Mouse (Mus musculus): Measurements from ENCODE around the gene 2210016L21Rik.

The 2210016L21Rik gene

GRCm38 (mm10) chr5:114942766-114943130 lies 790 bp downstream of the 2210016L21Rik start:
- DNase-seq (ENCODE audit: low spot score in 2 of 2) = no peak

GRCm38 (mm10) chr5:114945072-114945471 lies 3.1 kb downstream of the 2210016L21Rik start:
- no peak for DNase-seq (ENCODE audit: low spot score in 2 of 2)

- peak in 1 of 2 experiments; percentile 60 for DNase-seq (ENCODE audit: low spot score in 2 of 2)
These were observed 6.9 kb downstream of the 2210016L21Rik start for GRCm38 (mm10) chr5:114948891-114949290.

- peak in 1 of 2 experiments; percentile 34 for DNase-seq (ENCODE audit: low spot score in 2 of 2)
These were observed 7.4 kb downstream of the 2210016L21Rik start for GRCm38 (mm10) chr5:114949316-114949715.

- no peak for DNase-seq (ENCODE audit: low spot score in 2 of 2)
These were observed 7.9 kb downstream of the 2210016L21Rik start for GRCm38 (mm10) chr5:114949812-114950211.

- no peak for DNase-seq (ENCODE audit: low spot score in 2 of 2)
These were observed 8.7 kb downstream of the 2210016L21Rik start for GRCm38 (mm10) chr5:114950669-114951068.

- no peak for DNase-seq (ENCODE audit: low spot score in 2 of 2)
These were observed 9.4 kb downstream of the 2210016L21Rik start for GRCm38 (mm10) chr5:114951279-114951880.

GRCm38 (mm10) chr5:114953326-114953725 lies 11.4 kb downstream of the 2210016L21Rik start:
- DNase-seq (ENCODE audit: low spot score in 2 of 2) = no peak

GRCm38 (mm10) chr5:114958069-114958468 lies 16.1 kb downstream of the 2210016L21Rik start:
- no peak for DNase-seq (ENCODE audit: low spot score in 2 of 2)

GRCm38 (mm10) chr5:114961590-114962360 lies 19.8 kb downstream of the 2210016L21Rik start:
- no peak for DNase-seq (ENCODE audit: low spot score in 2 of 2)

- DNase-seq (ENCODE audit: low spot score in 2 of 2) = no peak
These were observed 22.5 kb downstream of the 2210016L21Rik start for GRCm38 (mm10) chr5:114964315-114964966.

- no peak for DNase-seq (ENCODE audit: low spot score in 2 of 2)
These were observed 23.3 kb downstream of the 2210016L21Rik start for GRCm38 (mm10) chr5:114964967-114965898.

- DNase-seq (ENCODE audit: low spot score in 2 of 2) = no peak
These were observed 25.7 kb downstream of the 2210016L21Rik start for GRCm38 (mm10) chr5:114967523-114968268.

- no peak for DNase-seq (ENCODE audit: low spot score in 2 of 2)
These were observed 26.7 kb downstream of the 2210016L21Rik start for GRCm38 (mm10) chr5:114968651-114969050.

- DNase-seq (ENCODE audit: low spot score in 2 of 2) = no peak
These were observed 27.1 kb downstream of the 2210016L21Rik start for GRCm38 (mm10) chr5:114969064-114969463.

- DNase-seq (ENCODE audit: low spot score in 2 of 2) = no peak
These were observed 27.8 kb downstream of the 2210016L21Rik start for GRCm38 (mm10) chr5:114969609-114970215.

- DNase-seq (ENCODE audit: low spot score in 2 of 2) = no peak
These were observed 28.9 kb downstream of the 2210016L21Rik start, which contains the start of gene Hnf1a for GRCm38 (mm10) chr5:114970824-114971227. Gene Hnf1a, minus strand, starts transcription at chr5:114971094.

- no peak for DNase-seq (ENCODE audit: low spot score in 2 of 2)
These were observed 30.2 kb downstream of the 2210016L21Rik start for GRCm38 (mm10) chr5:114972201-114972600.

- DNase-seq (ENCODE audit: low spot score in 2 of 2) = no peak
These were observed 31.2 kb downstream of the 2210016L21Rik start for GRCm38 (mm10) chr5:114973131-114973530.

- DNase-seq (ENCODE audit: low spot score in 2 of 2) = no peak
These were observed 35.0 kb downstream of the 2210016L21Rik start for GRCm38 (mm10) chr5:114976935-114977334.

Data from cerebellum, postnatal 4 days (tissue).